In the genomic region with DNA sequence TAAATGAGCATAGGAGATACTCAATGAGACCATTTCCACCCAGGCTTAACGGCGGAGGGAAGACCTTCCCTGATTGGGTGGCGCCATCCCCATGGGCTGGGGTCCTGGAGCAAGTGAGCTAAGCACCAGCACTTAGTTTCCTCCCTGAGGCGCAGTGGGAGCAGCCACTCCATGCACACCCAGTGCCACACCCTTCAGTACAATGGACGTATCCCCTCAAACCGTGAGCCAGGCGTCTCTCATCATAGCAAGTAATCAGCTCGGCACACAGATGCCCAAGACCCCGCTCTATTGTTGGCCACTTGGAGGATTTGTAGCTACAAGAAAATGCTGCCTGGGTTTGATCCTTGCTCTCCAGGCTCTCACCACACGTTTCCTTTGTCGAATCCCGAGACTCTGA, we compare ENCODE assay signal across 18 mouse cellular contexts. TPM values are rescaled to one million over a fixed set of nuclear protein-coding genes. Genes with fewer than 3 reads are reported as not detected.
A peak's percentile ranks its signal among the peaks of the same experiment; 100 is the strongest.
DNase-seq lines count a peak whose midpoint lies in the region; TF ChIP-seq lines count a peak whose summit lies in the region.
"Had no signal": no experiment of that assay in that cellular context is flagged by ENCODE, and none has a peak within 500 bp of the region (broad histone marks: within the 10 kb centered on the region; RNA-seq: fewer than 3 reads in every experiment).

No protein-coding gene starts in this region.

- H3K27ac ChIP-seq in ES-Bruce4 (ENCODE audit: insufficient read depth, low read length) = no peak overlapping the region
- no peak overlapping the region for H3K27ac ChIP-seq in hindbrain, embryonic 10.5 days
- H3K27ac ChIP-seq: embryonic facial prominence, embryonic 10.5 days; embryonic facial prominence, embryonic 12.5 days; forebrain, embryonic 13.5 days; forebrain, embryonic 15.5 days had no signal

- no peak overlapping the region for H3K4me3 ChIP-seq in ES-Bruce4 (ENCODE audit: low read depth, low read length)
- no peak overlapping the region for H3K4me3 ChIP-seq in hindbrain, embryonic 10.5 days
- H3K4me3 ChIP-seq: embryonic facial prominence, embryonic 10.5 days; embryonic facial prominence, embryonic 12.5 days; forebrain, embryonic 13.5 days; forebrain, embryonic 15.5 days had no signal

- no peak overlapping the region for H3K9ac ChIP-seq in ES-Bruce4 (ENCODE audit: low read depth, poor library complexity, severe bottlenecking)
- H3K9ac ChIP-seq: embryonic facial prominence, embryonic 12.5 days; forebrain, embryonic 13.5 days; forebrain, embryonic 15.5 days; forebrain, postnatal 0 days had no signal

- peaks cover 5% of the 10 kb centered on the region for H3K4me1 ChIP-seq in ES-Bruce4 (ENCODE audit: control insufficient read depth, insufficient read depth, low read length)
- H3K4me1 ChIP-seq in hindbrain, embryonic 10.5 days (replicated peaks) = peaks cover 21% of the 10 kb centered on the region
- H3K4me1 ChIP-seq: forebrain, embryonic 13.5 days had no signal

- WGBS in hindbrain, embryonic 10.5 days = 91% methylated on average over 12 of the region's 12 CpGs

- peak; percentile 41 for DNase-seq in ES-CJ7 (ENCODE audit: low read depth, low spot score)
- peak; percentile 50 for DNase-seq in ZHBTc4 (ENCODE audit: low read depth, low spot score)
- DNase-seq in left cerebral cortex, postnatal 36 days (ENCODE audit: low spot score in 2 of 2) = no peak
- no peak for DNase-seq in hindbrain, embryonic 10.5 days (ENCODE audit: low spot score)
- DNase-seq: adrenal gland, adult 2 months; adrenal gland, postnatal 10 days; adrenal gland, postnatal 25 days; cerebellum, adult 11-12 months; cerebellum, adult 9-10 months; cerebellum, postnatal 10 days; forebrain, postnatal 0 days had no signal

- no peaks in the 10 kb centered on the region for H3K36me3 ChIP-seq in ES-Bruce4 (ENCODE audit: control insufficient read depth, insufficient read depth, low read length, poor library complexity, severe bottlenecking)
- H3K36me3 ChIP-seq in hindbrain, embryonic 10.5 days = peaks cover 79% of the 10 kb centered on the region

- TF ChIP-seq CTCF in ES-Bruce4 (IDR thresholded peaks at IDR 0.05; ENCODE audit: low read depth, low read length) = no peak

- no peaks in the 10 kb centered on the region for H3K9me3 ChIP-seq in ES-Bruce4 (replicated peaks; ENCODE audit: control insufficient read depth, insufficient read depth, low read length, poor library complexity, severe bottlenecking)
- peaks cover 9% of the 10 kb centered on the region; the same call in 1 of the 2 replicates for H3K9me3 ChIP-seq in hindbrain, embryonic 10.5 days
- H3K9me3 ChIP-seq: forebrain, embryonic 15.5 days had no signal

- intact Hi-C loops in left cerebral cortex, postnatal 36 days (cut with DNase I) = no loop called here

- no peak for TF ChIP-seq POLR2A in ES-Bruce4 (IDR thresholded peaks at IDR 0.05; ENCODE audit: insufficient read depth, low read length)

- no peaks in the 10 kb centered on the region for H3K27me3 ChIP-seq in ES-Bruce4 (ENCODE audit: control insufficient read depth, insufficient read depth, low read length, poor library complexity, severe bottlenecking)
- H3K27me3 ChIP-seq in hindbrain, embryonic 10.5 days (ENCODE audit: insufficient read depth, poor library complexity, severe bottlenecking) = no peaks in the 10 kb centered on the region
- H3K27me3 ChIP-seq: embryonic facial prominence, embryonic 12.5 days; forebrain, embryonic 13.5 days; forebrain, embryonic 15.5 days had no signal

- 0 out of 2 replicates have a peak, but pooled peaks have one; percentile 54 for TF ChIP-seq EP300 in ES-Bruce4 (IDR thresholded peaks at IDR 0.05; ENCODE audit: insufficient read depth, low read depth, low read length)

RNA-seq across cellular contexts. Expression of gene Ccdc6, which starts 49.0 kb away (rescaled TPM):
- 57.6 and 61.8 TPM in 2 replicates for polyA plus RNA-seq in ES-Bruce4 (2011; ENCODE audit: insufficient read depth, insufficient read length, low read depth, missing spikeins)
- total RNA-seq in left cerebral cortex, postnatal 36 days (2021) = 10 to 100 TPM; 43.4 to 58.7 TPM
- polyA plus RNA-seq in hindbrain, embryonic 10.5 days (2016; fragmentation: Nextera tagmentation; extraction: Ambion mirVana) = 14.2 and 18.2 TPM in 2 replicates

RNA-seq across cellular contexts. Expression of gene Mrln, which starts 58.6 kb away (rescaled TPM):
- not detected in 2 replicates for polyA plus RNA-seq in ES-Bruce4 (2011; ENCODE audit: insufficient read depth, insufficient read length, low read depth, missing spikeins)
- total RNA-seq in left cerebral cortex, postnatal 36 days (2021) = not detected
- 0.71 and 1.2 TPM in 2 replicates for polyA plus RNA-seq in hindbrain, embryonic 10.5 days (2016; fragmentation: Nextera tagmentation; extraction: Ambion mirVana)
- total RNA-seq: adrenal gland, postnatal 25 days; ES-E14; MEL had no signal
- polyA plus RNA-seq: adrenal gland, adult 2 months; forebrain, embryonic 13.5 days had no signal

Comparison
In these comparisons a context has a peak if more than half of its experiments do, and no peak if none do; other contexts are left out.
1. DNase-seq: peak in ES-CJ7 (single experiment) and ZHBTc4 (single experiment); none in left cerebral cortex, postnatal 36 days (0 of 2) and hindbrain, embryonic 10.5 days (single experiment).